Mouse (Mus musculus): Measurements from ENCODE around the gene Agrn. TPM values are rescaled to one million over a fixed set of nuclear protein-coding genes. Genes with fewer than 3 reads are reported as not detected.

Gene Agrn
- total and polyA plus RNA-seq, 2 experiments from 2014 or later, result 63.0 to 273 TPM

- Histone ChIP-seq H3K4me1 (ENCODE audit: insufficient read depth, low read length) (peaks cover 12% of the 10 kb centered on the region), H3K27ac (no peak overlapping the region), H3K27me3 (ENCODE audit: insufficient read depth, low read length) (no peaks in the 10 kb centered on the region), H3K9me3 (ENCODE audit: low read length) (no peaks in the 10 kb centered on the region), H3K4me3 (ENCODE audit: low read length) (no peak overlapping the region), H3K36me3 (ENCODE audit: insufficient read depth, low read length) (peaks cover 27% of the 10 kb centered on the region), H3K4me2 (ENCODE audit: low read depth, low read length) (peak overlapping the region; percentile 10; the same call in 1 of the 2 replicates), H3K9ac (replicated peaks; ENCODE audit: low read length) (peak overlapping the region; percentile 28; the same call in 1 of the 2 replicates)
- DNase-seq (ENCODE audit: low spot score) (no peak), ATAC-seq (0 out of 2 replicates have a peak, but pooled peaks have one; percentile 4)
- no peak for TF ChIP-seq CTCF (IDR thresholded peaks at IDR 0.05; ENCODE audit: low read depth)
- 24% methylated on average over 12 of the region's 12 CpGs for whole genome bisulfite sequencing
Observed at GRCm38 (mm10) chr4:156228393-156229024, 31.2 kb upstream of the Agrn start.

- Histone ChIP-seq H3K4me1 (ENCODE audit: insufficient read depth, low read length) (peaks cover 8% of the 10 kb centered on the region; the same call in 1 of the 2 replicates), H3K9ac (replicated peaks; ENCODE audit: low read length) (peak overlapping the region; percentile 28; the same call in 1 of the 2 replicates), H3K4me2 (ENCODE audit: low read depth, low read length) (peak overlapping the region; percentile 10; the same call in 1 of the 2 replicates), H3K36me3 (ENCODE audit: insufficient read depth, low read length) (peaks cover 27% of the 10 kb centered on the region), H3K27me3 (ENCODE audit: insufficient read depth, low read length) (no peaks in the 10 kb centered on the region), H3K4me3 (ENCODE audit: low read length) (no peak overlapping the region), H3K27ac (no peak overlapping the region), H3K9me3 (ENCODE audit: low read length) (no peaks in the 10 kb centered on the region)
- DNase-seq (ENCODE audit: low spot score), result peak; percentile 35
- 38% methylated on average over 18 of the region's 18 CpGs for WGBS
- peak; percentile 16; the same call in 1 of the 2 replicates for ATAC-seq
- TF ChIP-seq CTCF (IDR thresholded peaks at IDR 0.05; ENCODE audit: low read depth), result no peak
Observed at GRCm38 (mm10) chr4:156227752-156228392, 30.6 kb upstream of the Agrn start.

GRCm38 (mm10) chr4:156224276-156224675 lies 27.0 kb upstream of the Agrn start:
- H3K4me2 ChIP-seq (ENCODE audit: low read depth, low read length), result no peak overlapping the region
- H3K9ac ChIP-seq (replicated peaks; ENCODE audit: low read length), result no peak overlapping the region
- WGBS, result 80% methylated on average over 2 of the region's 2 CpGs
- H3K36me3 ChIP-seq (ENCODE audit: insufficient read depth, low read length), result peaks cover 1% of the 10 kb centered on the region
- H3K27me3 ChIP-seq (ENCODE audit: insufficient read depth, low read length), result no peaks in the 10 kb centered on the region
- TF ChIP-seq CTCF (IDR thresholded peaks at IDR 0.05; ENCODE audit: low read depth), result no peak
- DNase-seq (ENCODE audit: low spot score) (no peak), ATAC-seq (no peak)
- no peak overlapping the region for H3K27ac ChIP-seq
- H3K9me3 ChIP-seq (ENCODE audit: low read length), result no peaks in the 10 kb centered on the region
- H3K4me3 ChIP-seq (ENCODE audit: low read length), result no peak overlapping the region
- peaks cover 8% of the 10 kb centered on the region; the same call in 1 of the 2 replicates for H3K4me1 ChIP-seq (ENCODE audit: insufficient read depth, low read length)

- no peaks in the 10 kb centered on the region for H3K36me3 ChIP-seq (ENCODE audit: insufficient read depth, low read length)
Observed at GRCm38 (mm10) chr4:156219936-156220335, 22.6 kb upstream of the Agrn start.

GRCm38 (mm10) chr4:156217838-156218237 lies 20.6 kb upstream of the Agrn start:
- H3K4me1 ChIP-seq (ENCODE audit: insufficient read depth, low read length), result no peaks in the 10 kb centered on the region
- no peak overlapping the region for H3K27ac ChIP-seq
- no peak overlapping the region for H3K9ac ChIP-seq (replicated peaks; ENCODE audit: low read length)
- H3K36me3 ChIP-seq (ENCODE audit: insufficient read depth, low read length), result no peaks in the 10 kb centered on the region
- DNase-seq (ENCODE audit: low spot score) (no peak), ATAC-seq (no peak)
- H3K4me3 ChIP-seq (ENCODE audit: low read length), result no peak overlapping the region
- WGBS, result 80% methylated on average over 16 of the region's 16 CpGs
- no peak for TF ChIP-seq CTCF (IDR thresholded peaks at IDR 0.05; ENCODE audit: low read depth)
- no peak overlapping the region for H3K4me2 ChIP-seq (ENCODE audit: low read depth, low read length)
- H3K9me3 ChIP-seq (ENCODE audit: low read length), result no peaks in the 10 kb centered on the region
- H3K27me3 ChIP-seq (ENCODE audit: insufficient read depth, low read length), result no peaks in the 10 kb centered on the region

More at GRCm38 (mm10) chr4:156219936-156220335, 22.6 kb upstream of the Agrn start:
- Histone ChIP-seq H3K27me3 (ENCODE audit: insufficient read depth, low read length) (no peaks in the 10 kb centered on the region), H3K4me3 (ENCODE audit: low read length) (no peak overlapping the region), H3K4me1 (ENCODE audit: insufficient read depth, low read length) (no peaks in the 10 kb centered on the region), H3K9ac (replicated peaks; ENCODE audit: low read length) (no peak overlapping the region), H3K9me3 (ENCODE audit: low read length) (no peaks in the 10 kb centered on the region), H3K27ac (no peak overlapping the region), H3K4me2 (ENCODE audit: low read depth, low read length) (no peak overlapping the region)
- no peak for ATAC-seq
- no peak for DNase-seq (ENCODE audit: low spot score)
- WGBS, result 90% methylated on average over 11 of the region's 11 CpGs
- TF ChIP-seq CTCF (IDR thresholded peaks at IDR 0.05; ENCODE audit: low read depth), result no peak

- no peak overlapping the region for H3K4me2 ChIP-seq (ENCODE audit: low read depth, low read length)
- no peak for TF ChIP-seq CTCF (IDR thresholded peaks at IDR 0.05; ENCODE audit: low read depth)
- no peaks in the 10 kb centered on the region for H3K9me3 ChIP-seq (ENCODE audit: low read length)
- DNase-seq (ENCODE audit: low spot score), result no peak
- no peaks in the 10 kb centered on the region for H3K27me3 ChIP-seq (ENCODE audit: insufficient read depth, low read length)
- H3K4me3 ChIP-seq (ENCODE audit: low read length), result no peak overlapping the region
- WGBS, result 76% methylated on average over 16 of the region's 16 CpGs
- H3K4me1 ChIP-seq (ENCODE audit: insufficient read depth, low read length), result no peaks in the 10 kb centered on the region
- H3K36me3 ChIP-seq (ENCODE audit: insufficient read depth, low read length), result no peaks in the 10 kb centered on the region
- no peak overlapping the region for H3K9ac ChIP-seq (replicated peaks; ENCODE audit: low read length)
- H3K27ac ChIP-seq, result no peak overlapping the region
- no peak for ATAC-seq
Observed at GRCm38 (mm10) chr4:156217022-156217669, 19.9 kb upstream of the Agrn start.

All from hindbrain, postnatal 0 days (tissue).